Mouse (Mus musculus) lung, embryonic 15.5 days (tissue): ENCODE measurements at regions not wholly inside any gene's neighbourhood (a gene's known extent, or its start where the extent isn't known, plus 50 kb on each side); places are given as distances from the start of the nearest gene placed in this dataset.

Experiments
- ATAC-seq: fragments of 200-750 bp; cut with Nextera tagmentation; 2 replicates; pipeline ENCODE4 v1.8.0; 2017; ENCODE audit warnings: moderate number of reproducible peaks, borderline replicate concordance; ENCODE audit not compliant: low FRiP score, low TSS enrichment; ENCODE audit errors: extremely low read depth
- H3K27ac ChIP-seq: fragments of 300-500 bp; sonication (generic); 2 replicates; pipeline ENCODE4 v1.5.1; 2015; ENCODE audit warnings: moderate library complexity, mild to moderate bottlenecking, inconsistent platforms
- H3K27me3 ChIP-seq: fragments of 300-500 bp; sonication (generic); 2 replicates; pipeline ENCODE4 v1.6.1; 2015; ENCODE audit warnings: inconsistent platforms
- H3K36me3 ChIP-seq: fragments of 300-500 bp; sonication (generic); 2 replicates; pipeline ENCODE4 v1.6.1; 2015; ENCODE audit warnings: inconsistent platforms
- H3K4me1 ChIP-seq: fragments of 300-500 bp; sonication (generic); 2 replicates; pipeline ENCODE4 v1.6.1; 2015; ENCODE audit warnings: inconsistent platforms
- H3K4me2 ChIP-seq: fragments of 300-500 bp; sonication (generic); 2 replicates; pipeline ENCODE4 v1.6.1; 2015; ENCODE audit warnings: inconsistent platforms, mild to moderate bottlenecking, moderate library complexity
- H3K4me3 ChIP-seq: fragments of 300-500 bp; sonication (generic); 2 replicates; pipeline ENCODE4 v1.5.1; 2015; ENCODE audit warnings: mild to moderate bottlenecking, inconsistent platforms
- H3K9ac ChIP-seq: fragments of 300-500 bp; sonication (generic); 2 replicates; pipeline ENCODE4 v1.6.1; 2015; ENCODE audit warnings: inconsistent platforms
- H3K9me3 ChIP-seq: fragments of 300-500 bp; sonication (generic); 2 replicates; pipeline ENCODE4 v1.6.1; 2016; ENCODE audit warnings: inconsistent platforms
- WGBS: fragments of 180-500 bp; shearing (Covaris S2); methylation state at CpG from one replicate; pipeline ENCODE4 v1.1.7; 2015; 5-methylcytosine and 5-hydroxymethylcytosine counted together

DNA sequence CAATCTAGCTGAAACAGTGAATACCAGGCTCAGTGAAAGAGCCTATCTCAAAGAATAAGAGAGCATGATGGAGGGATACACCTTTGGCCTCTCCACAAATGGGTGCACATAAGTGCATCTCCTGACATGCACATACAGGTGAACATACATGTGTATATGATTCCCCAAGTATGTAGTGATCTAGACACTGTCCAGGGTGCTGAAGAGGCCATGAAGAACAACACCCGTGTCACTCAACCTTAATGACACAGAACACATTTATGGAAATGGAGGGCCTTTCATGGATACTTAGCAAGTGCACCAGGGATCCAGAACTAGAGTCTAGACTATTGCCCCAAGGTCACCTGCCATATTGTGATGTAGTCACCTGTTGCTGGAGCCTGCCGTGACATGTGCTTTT is 56.9 kb downstream of the Spata19 start:
- Histone ChIP-seq H3K27me3 (no peaks in the 10 kb centered on the region), H3K27ac (no peak overlapping the region), H3K9me3 (no peaks in the 10 kb centered on the region), H3K4me2 (no peak overlapping the region), H3K36me3 (no peaks in the 10 kb centered on the region), H3K4me3 (no peak overlapping the region), H3K4me1 (no peaks in the 10 kb centered on the region), H3K9ac (no peak overlapping the region)
- ATAC-seq: no peak
- WGBS: 87% methylated on average over 2 of the region's 2 CpGs

DNA sequence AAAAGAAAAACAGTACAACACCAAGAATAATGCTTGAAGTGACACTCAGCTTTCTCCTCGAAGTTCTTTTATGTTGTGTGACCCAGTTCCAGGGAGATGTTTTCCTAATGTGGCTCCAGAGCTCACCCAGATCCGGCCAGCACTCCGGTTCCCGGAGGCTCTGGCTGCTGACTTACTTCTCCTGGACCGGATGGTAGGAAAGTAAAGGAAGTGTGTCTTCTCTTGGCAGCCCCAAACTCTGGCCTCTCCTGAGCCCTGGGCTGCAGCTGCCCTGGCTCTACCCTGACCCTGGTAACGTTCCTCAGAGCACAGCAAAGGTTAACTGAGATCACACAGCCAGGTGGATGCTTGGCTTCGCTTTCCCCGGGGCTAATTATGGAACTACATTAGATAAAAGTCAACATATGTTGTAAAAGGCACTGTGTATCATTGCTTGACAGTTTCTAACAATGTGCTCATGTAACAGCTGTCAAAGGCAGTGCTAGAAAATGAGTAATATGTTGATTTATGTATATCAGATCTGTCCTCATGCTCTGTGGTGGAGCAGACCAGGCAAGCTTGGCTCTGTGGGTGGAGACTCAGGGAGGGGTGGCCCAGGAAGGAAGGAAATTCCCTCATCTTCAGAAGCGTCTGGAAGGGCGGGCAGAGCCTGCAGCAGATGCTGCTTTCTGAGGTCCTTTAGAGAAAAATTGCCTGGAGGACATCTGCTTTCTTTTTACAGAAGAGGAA is 57.5 kb downstream of the Spata19 start:
- no peak overlapping the region for H3K27ac ChIP-seq
- no peaks in the 10 kb centered on the region for H3K9me3 ChIP-seq
- H3K9ac ChIP-seq: no peak overlapping the region
- no peaks in the 10 kb centered on the region for H3K4me1 ChIP-seq
- ATAC-seq: no peak
- no peak overlapping the region for H3K4me3 ChIP-seq
- H3K27me3 ChIP-seq: no peaks in the 10 kb centered on the region
- 58% methylated on average over 10 of the region's 10 CpGs for WGBS
- no peaks in the 10 kb centered on the region for H3K36me3 ChIP-seq
- H3K4me2 ChIP-seq: no peak overlapping the region

DNA sequence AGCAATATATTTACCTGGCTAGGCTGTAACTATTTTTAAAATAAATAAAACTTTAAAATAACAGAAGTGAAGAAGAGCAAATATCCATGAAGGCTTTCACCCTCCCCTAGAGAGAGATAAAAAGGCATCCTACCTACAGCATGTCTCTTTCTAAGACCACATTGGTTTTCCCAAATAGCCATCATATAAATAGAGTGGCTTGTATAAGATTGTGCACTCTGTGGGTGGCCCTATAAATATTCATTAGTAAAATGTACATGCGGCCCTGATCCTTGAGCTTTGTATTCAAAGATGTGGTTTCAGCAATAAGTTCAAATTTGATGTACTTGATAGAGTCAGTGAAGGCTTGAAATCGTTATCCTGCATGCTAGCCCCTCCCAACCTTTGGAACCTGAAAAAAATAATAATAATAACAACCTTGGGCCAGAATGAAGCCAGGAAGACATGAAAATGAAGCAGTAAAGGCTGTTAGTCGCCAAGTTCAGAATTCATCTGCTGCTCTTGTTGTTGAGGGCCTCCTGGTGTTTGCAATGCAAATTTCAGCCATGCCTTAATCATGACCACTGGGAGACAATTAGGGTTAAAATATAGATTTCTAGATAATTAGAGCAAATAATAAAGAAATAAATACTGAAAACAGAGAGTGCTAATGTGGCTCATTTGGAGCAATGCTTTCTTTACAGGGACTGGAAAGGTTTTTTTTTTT is 61.9 kb downstream of the Spata19 start:
- no peaks in the 10 kb centered on the region for H3K27me3 ChIP-seq
- H3K9ac ChIP-seq: no peak overlapping the region
- H3K9me3 ChIP-seq: no peaks in the 10 kb centered on the region
- no peak overlapping the region for H3K4me3 ChIP-seq
- ATAC-seq: no peak
- H3K36me3 ChIP-seq: no peaks in the 10 kb centered on the region
- WGBS: 46% methylated on average over 3 of the region's 3 CpGs
- H3K4me2 ChIP-seq: no peak overlapping the region
- H3K27ac ChIP-seq: no peak overlapping the region
- H3K4me1 ChIP-seq: 0 out of 2 replicates have a peak, but pooled peaks cover 2% of the 10 kb centered on the region

DNA sequence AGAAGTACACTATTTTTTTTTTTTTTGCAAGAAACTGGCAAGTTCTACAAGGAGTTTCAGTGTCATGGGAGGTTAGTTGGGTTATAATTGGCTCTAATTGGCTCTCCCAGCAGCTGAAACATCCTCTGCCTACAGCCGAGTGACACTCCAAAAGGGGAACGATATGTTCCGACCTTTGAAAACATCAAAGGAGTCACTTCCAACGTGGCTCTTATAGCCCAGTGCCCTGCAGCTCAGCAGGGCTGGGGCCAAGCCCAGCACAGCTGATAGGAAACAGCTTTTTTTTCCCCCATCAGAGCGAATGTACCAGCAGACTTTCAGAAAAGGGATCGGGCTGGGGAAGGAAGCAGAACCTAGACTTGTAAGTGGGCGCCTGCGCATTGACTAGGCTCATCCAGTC is 64.4 kb downstream of the Spata19 start:
- H3K27ac ChIP-seq: no peak overlapping the region
- no peak for ATAC-seq
- H3K9ac ChIP-seq: no peak overlapping the region
- peak overlapping the region; percentile 10; the same call in 1 of the 2 replicates for H3K4me2 ChIP-seq
- 0 out of 2 replicates have a peak, but pooled peaks cover 2% of the 10 kb centered on the region for H3K4me1 ChIP-seq
- H3K4me3 ChIP-seq: no peak overlapping the region
- H3K36me3 ChIP-seq: no peaks in the 10 kb centered on the region
- no peaks in the 10 kb centered on the region for H3K27me3 ChIP-seq
- 23% methylated on average over 8 of the region's 8 CpGs for WGBS
- H3K9me3 ChIP-seq: no peaks in the 10 kb centered on the region

DNA sequence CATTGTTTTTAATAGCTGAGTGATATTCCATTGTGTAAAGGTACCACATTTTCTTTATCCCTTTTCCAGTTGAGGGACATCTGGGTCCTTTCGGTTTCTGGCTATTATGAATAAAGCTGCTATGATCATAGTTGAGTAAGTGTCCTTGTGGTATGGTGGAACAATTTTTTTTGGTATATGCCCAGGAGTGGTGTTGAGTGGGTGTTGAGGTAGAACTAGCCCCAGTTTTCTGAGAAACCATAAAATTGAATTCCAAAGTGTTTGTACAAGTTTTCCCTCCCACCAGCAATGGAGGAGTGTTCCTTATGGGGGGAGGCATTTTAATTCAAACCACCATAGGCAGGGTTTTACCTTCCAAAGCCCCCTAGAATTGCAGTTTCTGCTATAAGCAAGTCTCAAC is 67.4 kb downstream of the Spata19 start:
- Histone ChIP-seq H3K27ac (no peak overlapping the region), H3K36me3 (no peaks in the 10 kb centered on the region), H3K27me3 (no peaks in the 10 kb centered on the region), H3K4me1 (0 out of 2 replicates have a peak, but pooled peaks cover 2% of the 10 kb centered on the region), H3K4me3 (no peak overlapping the region), H3K9ac (no peak overlapping the region), H3K4me2 (no peak overlapping the region), H3K9me3 (no peaks in the 10 kb centered on the region)
- 90% methylated on average over 1 of the region's 1 CpGs for WGBS
- ATAC-seq: no peak

DNA sequence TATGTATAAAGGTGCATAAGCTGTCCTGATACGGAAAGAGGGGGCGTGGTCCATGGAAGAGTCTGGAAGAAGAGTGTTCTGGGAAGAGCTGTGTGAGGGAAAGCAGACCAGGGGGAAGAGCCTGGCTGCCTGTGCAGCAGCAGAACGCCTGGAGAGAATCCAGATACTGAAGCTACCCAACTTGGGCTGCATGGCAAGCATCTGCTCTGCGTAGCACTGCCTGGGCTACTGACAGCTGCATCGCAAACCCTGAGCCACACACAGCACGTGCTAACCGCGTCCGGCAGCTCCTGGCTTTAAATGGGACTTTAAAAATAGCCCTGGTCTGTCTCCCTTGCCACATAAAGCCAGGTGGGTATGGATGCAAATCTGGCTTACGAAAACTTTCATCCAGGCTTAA is 78.9 kb downstream of the Spata19 start:
- Histone ChIP-seq H3K27ac (no peak overlapping the region), H3K4me3 (no peak overlapping the region), H3K9me3 (no peaks in the 10 kb centered on the region), H3K4me1 (0 out of 2 replicates have a peak, but pooled peaks cover 4% of the 10 kb centered on the region), H3K4me2 (no peak overlapping the region), H3K27me3 (no peaks in the 10 kb centered on the region), H3K9ac (no peak overlapping the region), H3K36me3 (no peaks in the 10 kb centered on the region)
- 84% methylated on average over 10 of the region's 10 CpGs for WGBS
- ATAC-seq: no peak

DNA sequence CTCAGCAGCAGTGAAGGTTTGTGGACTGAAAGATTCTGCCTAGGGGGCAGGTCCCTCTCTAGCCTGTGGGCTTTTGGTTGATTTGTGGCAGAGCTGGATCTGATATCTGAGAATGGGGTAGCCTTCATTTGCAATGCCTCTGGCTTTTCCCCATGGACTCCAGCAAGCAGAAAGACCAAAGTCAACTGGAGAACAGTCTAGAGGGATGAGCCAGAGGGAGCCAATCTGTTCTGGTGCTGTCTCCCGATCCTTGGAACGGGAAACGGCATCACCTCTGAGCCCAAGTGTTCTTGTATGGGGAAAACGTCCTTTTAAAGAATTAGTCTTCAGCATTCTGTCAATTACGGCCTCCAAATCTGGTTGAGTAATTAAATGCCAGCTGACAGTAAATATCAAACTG is 80.0 kb downstream of the Spata19 start:
- Histone ChIP-seq H3K4me1 (0 out of 2 replicates have a peak, but pooled peaks cover 4% of the 10 kb centered on the region), H3K27me3 (no peaks in the 10 kb centered on the region), H3K4me2 (no peak overlapping the region), H3K4me3 (no peak overlapping the region), H3K9me3 (no peaks in the 10 kb centered on the region), H3K27ac (no peak overlapping the region), H3K9ac (no peak overlapping the region), H3K36me3 (no peaks in the 10 kb centered on the region)
- 75% methylated on average over 5 of the region's 5 CpGs for WGBS
- ATAC-seq: no peak

DNA sequence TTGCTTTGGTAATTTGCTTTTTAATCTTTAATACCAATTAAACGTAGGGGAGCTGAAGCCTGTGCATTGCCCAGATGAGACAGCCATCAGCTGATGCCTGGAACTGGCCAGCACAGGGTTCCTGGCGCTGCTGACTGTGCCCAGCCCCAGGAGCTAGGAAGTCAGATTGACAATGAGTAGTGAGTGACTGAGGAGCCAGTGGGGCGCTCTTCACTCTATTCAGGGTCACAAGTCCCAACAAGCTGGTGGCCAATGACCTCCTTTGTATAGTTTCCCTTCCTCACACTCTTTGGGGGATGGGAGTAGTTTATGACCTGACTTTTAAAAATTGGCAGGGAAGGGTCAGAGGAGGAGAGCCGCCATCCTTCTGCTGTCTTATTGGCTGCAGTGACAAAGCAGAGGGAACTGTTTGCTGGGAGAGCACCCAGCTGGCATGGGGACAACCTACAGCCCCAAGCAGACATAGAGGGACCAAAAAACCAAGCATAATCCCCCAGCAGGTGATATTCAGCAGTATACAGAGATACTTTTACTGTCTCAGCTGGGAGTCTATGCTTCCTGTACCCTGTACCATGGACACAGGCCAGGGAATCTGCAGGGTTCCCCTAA is 80.6 kb downstream of the Spata19 start:
- 58% methylated on average over 4 of the region's 4 CpGs for WGBS
- no peak overlapping the region for H3K27ac ChIP-seq
- H3K4me1 ChIP-seq: 0 out of 2 replicates have a peak, but pooled peaks cover 4% of the 10 kb centered on the region
- no peak overlapping the region for H3K4me2 ChIP-seq
- H3K27me3 ChIP-seq: no peaks in the 10 kb centered on the region
- H3K36me3 ChIP-seq: no peaks in the 10 kb centered on the region
- no peak for ATAC-seq
- H3K4me3 ChIP-seq: no peak overlapping the region
- no peaks in the 10 kb centered on the region for H3K9me3 ChIP-seq
- no peak overlapping the region for H3K9ac ChIP-seq

DNA sequence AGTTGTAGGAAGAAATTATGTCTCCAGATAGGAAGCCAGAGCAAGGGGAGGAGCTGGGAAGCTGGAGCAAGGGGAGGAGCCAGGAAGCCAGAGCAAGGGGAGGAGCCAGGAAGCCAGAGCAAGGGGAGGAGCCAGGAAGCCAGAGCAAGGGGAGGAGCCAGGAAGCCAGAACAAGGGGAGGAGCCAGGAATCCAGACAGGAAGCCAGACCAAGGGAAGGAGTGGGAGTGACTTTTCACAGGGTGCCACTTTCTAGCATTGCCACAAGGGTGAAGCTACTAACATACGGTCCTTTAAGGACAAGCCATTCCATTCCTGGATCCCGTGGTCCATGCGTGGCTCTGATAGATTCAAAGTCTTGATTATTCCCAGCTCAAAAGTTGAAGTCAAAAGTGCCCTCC is 81.7 kb downstream of the Spata19 start:
- WGBS: 98% methylated on average over 3 of the region's 3 CpGs
- Histone ChIP-seq H3K27ac (no peak overlapping the region), H3K4me3 (no peak overlapping the region), H3K4me2 (no peak overlapping the region), H3K9ac (no peak overlapping the region), H3K36me3 (no peaks in the 10 kb centered on the region), H3K4me1 (0 out of 2 replicates have a peak, but pooled peaks cover 4% of the 10 kb centered on the region), H3K27me3 (no peaks in the 10 kb centered on the region), H3K9me3 (no peaks in the 10 kb centered on the region)
- ATAC-seq: no peak

DNA sequence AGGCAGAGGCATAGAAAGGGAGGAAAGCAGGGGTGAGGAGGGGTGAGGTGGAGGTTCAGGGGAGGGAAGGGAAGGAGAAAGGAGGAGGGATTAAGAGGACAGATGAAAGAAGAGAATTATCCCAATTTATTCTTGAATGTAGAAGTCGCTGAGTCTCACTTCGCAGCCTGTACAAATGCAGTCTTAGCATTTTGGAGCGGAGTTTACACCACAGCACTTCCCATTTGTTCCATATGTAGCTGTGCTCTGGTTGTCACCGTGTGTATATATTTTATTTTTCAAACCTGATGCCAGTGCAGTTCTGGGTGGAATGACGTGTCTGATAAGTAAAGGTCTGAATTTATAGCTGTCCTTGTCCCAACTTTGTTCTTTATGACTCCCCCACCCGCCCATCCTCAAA is 105.2 kb downstream of the Spata19 start:
- Histone ChIP-seq H3K9ac (no peak overlapping the region), H3K9me3 (no peaks in the 10 kb centered on the region), H3K4me3 (no peak overlapping the region), H3K4me2 (no peak overlapping the region), H3K36me3 (no peaks in the 10 kb centered on the region), H3K4me1 (no peaks in the 10 kb centered on the region), H3K27ac (no peak overlapping the region), H3K27me3 (no peaks in the 10 kb centered on the region)
- WGBS: 70% methylated on average over 6 of the region's 6 CpGs
- no peak for ATAC-seq

DNA sequence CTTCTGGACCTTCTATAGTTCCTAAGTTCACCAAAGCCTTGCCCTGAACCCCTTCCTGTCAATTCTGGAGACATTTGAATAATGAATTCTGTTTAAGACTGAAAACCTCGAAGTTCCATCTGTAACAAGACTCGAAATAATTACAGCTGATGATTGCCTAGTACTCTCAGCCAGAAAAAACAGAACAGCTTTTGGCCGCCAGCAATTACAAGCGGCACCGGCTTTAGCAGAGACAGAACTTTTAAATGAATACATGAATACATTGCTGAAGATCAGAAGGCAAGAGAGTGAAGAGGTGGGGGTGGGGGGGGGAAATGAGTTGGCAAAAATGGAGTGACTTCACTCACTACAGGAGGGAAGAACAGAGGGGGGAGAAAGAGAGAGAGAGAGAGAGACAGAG is 112.6 kb downstream of the Spata19 start:
- Histone ChIP-seq H3K9me3 (no peaks in the 10 kb centered on the region), H3K4me1 (no peaks in the 10 kb centered on the region), H3K27ac (no peak overlapping the region), H3K4me3 (no peak overlapping the region), H3K36me3 (no peaks in the 10 kb centered on the region), H3K27me3 (no peaks in the 10 kb centered on the region), H3K4me2 (no peak overlapping the region), H3K9ac (no peak overlapping the region)
- WGBS: 85% methylated on average over 5 of the region's 5 CpGs
- ATAC-seq: no peak

DNA sequence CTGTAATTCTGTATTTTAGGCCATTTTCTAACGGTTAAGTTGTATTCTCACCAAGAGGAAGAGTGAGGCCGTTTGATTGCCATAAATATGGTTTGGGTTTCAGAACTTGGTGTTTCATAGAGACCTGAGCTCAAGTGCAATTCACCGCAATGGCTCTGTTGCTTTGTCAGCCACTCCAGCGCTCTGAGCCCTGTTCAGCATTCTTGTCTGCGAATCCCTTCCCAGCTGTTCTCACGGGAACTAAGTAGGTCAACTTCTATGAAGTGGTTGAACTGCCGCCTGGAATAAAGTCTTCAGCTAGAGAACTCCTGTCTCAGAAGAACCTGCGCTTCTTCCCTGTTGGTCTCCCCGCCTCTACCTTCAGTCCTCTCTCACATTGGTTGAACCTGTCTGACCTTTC is 113.1 kb downstream of the Spata19 start:
- no peak overlapping the region for H3K4me3 ChIP-seq
- no peak overlapping the region for H3K9ac ChIP-seq
- H3K27ac ChIP-seq: no peak overlapping the region
- no peak overlapping the region for H3K4me2 ChIP-seq
- no peaks in the 10 kb centered on the region for H3K36me3 ChIP-seq
- H3K27me3 ChIP-seq: no peaks in the 10 kb centered on the region
- H3K4me1 ChIP-seq: no peaks in the 10 kb centered on the region
- H3K9me3 ChIP-seq: no peaks in the 10 kb centered on the region
- no peak for ATAC-seq
- WGBS: 84% methylated on average over 9 of the region's 9 CpGs
